Mouse (Mus musculus) v-Abl transformed pro-B cells (cell line): ENCODE measurements around the gene Neurl4.

Experiments
- in situ Hi-C, 2 experiments: fragments of 400-800 bp; cut with MboI; formaldehyde crosslinking; loops; one replicate each; pipeline ENCODE4 v1.15.1; 2025; ENCODE audit not compliant: unreplicated experiment in 2 of 2

Neurl4 gene

DNA sequence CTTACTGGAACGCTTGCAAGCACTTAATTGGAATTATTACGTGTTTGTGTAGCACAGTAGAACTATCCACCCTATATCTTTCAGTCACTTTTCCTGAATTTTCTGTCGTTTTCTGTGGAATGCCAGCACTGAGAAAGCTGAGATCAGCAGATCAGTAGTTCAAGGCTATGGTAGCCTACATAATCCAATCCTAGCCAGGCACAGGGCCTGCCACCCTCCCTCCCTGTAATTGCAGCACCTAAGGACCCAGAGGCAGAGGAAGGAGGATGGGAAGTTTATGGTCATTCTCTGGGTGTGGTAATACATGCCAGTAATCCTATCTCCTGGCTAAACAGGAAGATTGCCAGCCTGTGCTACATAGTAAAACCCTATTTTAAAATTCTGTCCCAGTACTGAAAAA, 21.9 kb downstream of the Neurl4 start:
- in situ Hi-C loops, result loop anchor here (5.0 kb wide), 2 partner anchors 40 to 250 kb away; partner anchors contain the start of genes Kctd11 (in 2 of the 2) and Eif4a1 (in 1 of the 2)

DNA sequence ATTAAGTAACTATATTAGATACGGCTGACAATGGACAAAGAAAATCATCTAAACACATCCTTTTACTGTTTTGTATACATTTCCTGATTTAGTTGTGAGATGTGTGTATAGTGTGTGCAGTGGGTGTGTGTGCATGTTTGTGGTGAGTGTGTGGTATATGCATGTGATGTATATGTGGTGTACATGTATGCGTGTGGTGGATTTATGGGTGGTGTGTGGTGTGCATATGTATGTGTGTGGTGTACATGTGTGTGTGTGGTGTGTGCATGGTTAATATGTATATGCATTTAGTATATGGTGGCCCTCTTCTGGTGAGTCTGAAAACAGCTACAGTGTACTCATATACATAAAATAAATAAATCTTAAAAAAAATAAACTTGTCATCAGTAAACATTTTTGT, 26.6 kb downstream of the Neurl4 start:
- in situ Hi-C loops, result no loop called here

- in situ Hi-C loops, result loop anchor here (10.0 kb wide), 2 partner anchors 85 to 185 kb away; partner anchors contain the start of genes Acadvl (in 1 of the 2) and Dlg4 (in 1 of the 2)
These were observed 28.8 kb downstream of the Neurl4 start for GRCm38 (mm10) chr11:69929712-69930111.

GRCm38 (mm10) chr11:69930176-69930575, 29.3 kb downstream of the Neurl4 start:
- in situ Hi-C loops, result loop anchor here (10.0 kb wide), 2 partner anchors 85 to 185 kb away; partner anchors contain the start of genes Acadvl (in 1 of the 2) and Dlg4 (in 1 of the 2)

- in situ Hi-C loops, result loop anchor here (10.0 kb wide), 2 partner anchors 84 to 184 kb away; partner anchors contain the start of genes Acadvl (in 1 of the 2) and Dlg4 (in 1 of the 2)
These were observed 30.2 kb downstream of the Neurl4 start for GRCm38 (mm10) chr11:69930967-69931537.

GRCm38 (mm10) chr11:69931769-69932168, 30.9 kb downstream of the Neurl4 start:
- in situ Hi-C loops, result loop anchor here (10.0 kb wide), 2 partner anchors 83 to 183 kb away; partner anchors contain the start of genes Acadvl (in 1 of the 2) and Dlg4 (in 1 of the 2)

DNA sequence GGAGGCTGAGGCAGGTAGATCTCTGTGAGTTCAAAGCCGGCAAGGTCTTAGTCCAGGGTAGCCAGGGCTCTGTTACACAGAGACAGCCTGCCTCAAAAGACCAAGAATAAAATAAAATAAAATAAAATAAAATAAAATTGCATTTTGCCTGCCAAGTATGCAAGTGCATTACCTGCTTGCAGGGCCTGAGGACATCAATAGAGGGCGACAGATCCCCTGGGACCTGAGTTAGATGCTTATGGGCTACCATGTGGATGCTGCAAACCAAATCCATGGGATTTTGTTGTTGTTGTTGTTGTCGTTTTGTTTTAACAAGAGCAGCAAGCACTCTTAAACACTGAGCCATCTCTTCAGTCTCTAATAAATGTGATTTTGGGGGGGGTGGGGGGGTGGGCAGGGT, 31.4 kb downstream of the Neurl4 start:
- in situ Hi-C loops, result loop anchor here (10.0 kb wide), 2 partner anchors 83 to 183 kb away; partner anchors contain the start of genes Acadvl (in 1 of the 2) and Dlg4 (in 1 of the 2)

- in situ Hi-C loops, result loop anchor here (10.0 kb wide), 2 partner anchors 82 to 182 kb away; partner anchors contain the start of genes Acadvl (in 1 of the 2) and Dlg4 (in 1 of the 2)
These were observed 32.2 kb downstream of the Neurl4 start for GRCm38 (mm10) chr11:69933066-69933465.

DNA sequence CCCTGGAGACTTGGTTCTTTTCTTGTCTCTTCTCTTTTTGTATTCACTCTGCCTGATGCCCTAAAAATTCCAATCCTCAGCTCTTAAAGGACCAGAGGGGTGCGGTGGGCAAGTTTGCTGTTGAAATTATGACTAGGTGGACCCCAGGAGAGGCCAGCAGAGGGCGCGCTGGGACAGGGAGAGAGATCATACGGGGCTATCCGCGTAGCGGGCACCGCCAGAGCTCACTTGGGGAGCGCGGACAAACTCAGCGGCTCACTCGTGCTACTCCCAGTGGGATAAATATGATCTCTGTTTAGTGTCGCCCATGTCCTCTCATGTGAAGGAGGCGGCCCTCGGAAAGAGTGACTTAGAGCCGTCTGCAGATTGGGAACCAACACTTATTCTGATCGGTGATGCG, 33.3 kb downstream of the Neurl4 start:
- in situ Hi-C loops, result loop anchor here (10.0 kb wide), 2 partner anchors 81 to 181 kb away; partner anchors contain the start of genes Acadvl (in 1 of the 2) and Dlg4 (in 1 of the 2)

DNA sequence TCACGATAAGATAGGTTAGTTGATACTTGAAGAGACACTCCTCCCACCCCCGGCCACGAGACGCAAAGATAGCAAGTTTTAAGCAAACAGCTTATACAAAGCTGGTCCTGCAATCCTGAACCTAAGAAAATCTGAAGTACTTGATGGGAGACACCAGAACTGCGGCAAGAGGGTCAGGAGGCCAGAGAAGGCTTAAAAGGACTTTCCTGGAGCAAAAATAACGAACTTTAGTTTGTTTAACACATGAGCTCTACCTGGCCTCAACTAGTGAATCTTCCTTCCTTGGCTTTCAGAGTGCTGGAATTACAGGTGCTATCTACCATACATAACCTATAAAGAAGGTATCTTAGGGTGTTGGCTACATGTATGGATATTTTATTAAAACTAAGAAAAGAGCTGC, 33.8 kb downstream of the Neurl4 start:
- in situ Hi-C loops, result loop anchor here (10.0 kb wide), 2 partner anchors 80 to 180 kb away; partner anchors contain the start of genes Acadvl (in 1 of the 2) and Dlg4 (in 1 of the 2)

GRCm38 (mm10) chr11:69935137-69935879, 34.4 kb downstream of the Neurl4 start, which contains the start of gene Ybx2:
Gene Ybx2 (plus strand): TSS chr11:69935796.
- in situ Hi-C loops, result loop anchor here (10.0 kb wide), 2 partner anchors 79 to 179 kb away; partner anchors contain the start of genes Acadvl (in 1 of the 2) and Dlg4 (in 1 of the 2)

- in situ Hi-C loops, result loop anchor here (10.0 kb wide), 2 partner anchors 79 to 179 kb away; partner anchors contain the start of genes Acadvl (in 1 of the 2) and Dlg4 (in 1 of the 2)
These were observed 35.3 kb downstream of the Neurl4 start for GRCm38 (mm10) chr11:69936156-69936555.

GRCm38 (mm10) chr11:69936714-69937347, 36.0 kb downstream of the Neurl4 start:
- in situ Hi-C loops, result loop anchor here (10.0 kb wide), 2 partner anchors 78 to 178 kb away; partner anchors contain the start of genes Acadvl (in 1 of the 2) and Dlg4 (in 1 of the 2)

DNA sequence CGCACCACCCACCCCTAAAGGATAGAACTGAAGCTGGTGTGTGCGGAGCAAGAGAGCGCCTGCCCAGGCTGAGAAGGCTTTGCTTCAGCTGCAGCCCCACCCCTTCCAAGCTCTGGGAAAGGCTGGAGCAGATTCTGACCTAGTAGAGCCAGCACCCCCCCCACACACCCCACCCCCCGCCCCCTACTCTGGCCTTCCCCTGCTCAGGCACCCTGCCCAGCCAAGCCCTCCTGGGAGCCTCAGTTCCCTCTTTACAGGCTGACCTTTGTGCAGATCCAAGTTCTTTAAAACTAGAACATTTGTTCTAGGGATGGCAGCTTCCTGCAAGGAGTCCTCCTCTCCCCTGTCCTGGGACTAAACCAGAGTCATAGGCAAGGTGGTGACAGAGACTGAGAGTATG, 36.5 kb downstream of the Neurl4 start:
- in situ Hi-C loops, result loop anchor here (10.0 kb wide), 2 partner anchors 77 to 177 kb away; partner anchors contain the start of genes Acadvl (in 1 of the 2) and Dlg4 (in 1 of the 2)

DNA sequence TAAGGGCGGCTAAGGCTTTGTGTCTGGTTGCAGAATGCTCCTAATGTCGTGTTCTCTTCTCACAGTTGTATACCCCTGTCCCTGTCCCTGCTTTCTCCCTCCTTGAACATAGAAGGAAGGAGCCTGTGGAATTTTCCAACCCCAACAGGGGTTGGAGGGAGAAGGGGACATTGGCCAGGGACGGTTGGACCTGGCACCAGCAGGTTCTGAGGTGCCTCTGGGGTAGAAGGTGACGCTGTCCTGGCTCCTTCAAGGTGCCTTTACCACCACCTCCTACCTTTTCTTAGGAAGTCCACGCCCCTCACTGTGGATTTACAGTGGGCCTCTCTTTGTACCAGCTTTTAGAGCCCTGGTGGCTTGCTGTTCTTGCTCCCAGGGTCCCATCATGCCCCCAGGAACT, 37.0 kb downstream of the Neurl4 start:
- in situ Hi-C loops, result loop anchor here (10.0 kb wide), 2 partner anchors 77 to 177 kb away; partner anchors contain the start of genes Acadvl (in 1 of the 2) and Dlg4 (in 1 of the 2)

GRCm38 (mm10) chr11:69938401-69938979, 37.6 kb downstream of the Neurl4 start:
- in situ Hi-C loops, result loop anchor here (10.0 kb wide), 2 partner anchors 76 to 176 kb away; partner anchors contain the start of genes Acadvl (in 1 of the 2) and Dlg4 (in 1 of the 2)

- in situ Hi-C loops, result loop anchor here (10.0 kb wide), 2 partner anchors 76 to 176 kb away; partner anchors contain the start of genes Acadvl (in 1 of the 2) and Dlg4 (in 1 of the 2)
These were observed 38.3 kb downstream of the Neurl4 start for GRCm38 (mm10) chr11:69939181-69939580.

- in situ Hi-C loops, result loop anchor here (10.0 kb wide), 2 partner anchors 75 to 175 kb away; partner anchors contain the start of genes Acadvl (in 1 of the 2) and Dlg4 (in 1 of the 2)
These were observed 38.9 kb downstream of the Neurl4 start for GRCm38 (mm10) chr11:69939731-69940130.

DNA sequence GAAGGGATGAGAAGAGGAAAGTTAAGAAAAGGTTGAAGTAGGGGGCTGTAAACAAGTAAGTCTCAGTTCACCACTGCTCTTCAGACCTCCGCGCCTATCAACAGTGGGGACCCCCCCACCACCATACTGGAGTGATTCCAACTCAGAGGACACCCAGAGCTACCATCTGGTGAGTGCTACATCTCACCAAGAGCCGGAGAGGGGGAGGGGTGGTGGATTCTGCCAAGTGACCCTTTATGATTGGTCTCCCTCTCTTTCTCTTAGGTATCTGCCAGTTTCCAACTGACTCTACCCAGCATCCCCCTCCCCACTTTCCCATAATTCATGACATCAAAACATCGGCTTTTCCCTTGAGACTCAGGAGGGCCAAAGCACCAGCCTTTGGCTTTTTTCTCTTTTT, 40.1 kb downstream of the Neurl4 start:
- in situ Hi-C loops, result no loop called here
